Mouse (Mus musculus): ENCODE measurements at regions not wholly inside any gene's neighbourhood (a gene's known extent, or its start where the extent isn't known, plus 50 kb on each side); places are given as distances from the start of the nearest gene placed in this dataset.
A peak's percentile ranks its signal among the peaks of the same experiment; 100 is the strongest.

- DNase-seq, result no peak
Observed at GRCm38 (mm10) chr13:28635230-28635950, 318.1 kb downstream of the Sox4 start.

DNA sequence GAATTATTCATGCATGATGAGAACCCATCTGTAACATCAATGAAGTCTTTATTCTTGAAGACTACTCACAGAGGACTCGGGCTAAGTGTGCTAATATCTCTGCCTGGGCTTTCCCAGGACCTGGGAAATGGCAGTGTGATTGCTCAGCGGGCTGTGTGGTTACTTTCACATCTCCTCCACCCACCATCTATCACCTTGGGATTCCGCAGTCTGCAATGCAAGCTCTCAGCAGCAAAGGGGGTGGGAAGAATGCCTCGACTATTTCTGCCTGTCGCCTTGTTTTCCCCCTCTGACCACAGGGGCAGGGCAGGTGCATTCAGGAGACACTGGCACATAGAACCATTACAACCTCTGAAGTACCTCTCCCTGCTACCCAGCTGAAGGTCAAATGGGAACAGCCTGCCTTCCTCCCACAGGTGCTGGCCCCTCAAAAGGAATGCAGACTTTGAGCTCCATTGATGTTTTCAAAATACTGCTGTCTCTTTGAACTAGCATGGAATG, 319.9 kb downstream of the Sox4 start:
- no peak for DNase-seq

- peak; percentile 5 to 20 for DNase-seq
Observed at GRCm38 (mm10) chr13:28629431-28630331, 323.8 kb downstream of the Sox4 start.

DNA sequence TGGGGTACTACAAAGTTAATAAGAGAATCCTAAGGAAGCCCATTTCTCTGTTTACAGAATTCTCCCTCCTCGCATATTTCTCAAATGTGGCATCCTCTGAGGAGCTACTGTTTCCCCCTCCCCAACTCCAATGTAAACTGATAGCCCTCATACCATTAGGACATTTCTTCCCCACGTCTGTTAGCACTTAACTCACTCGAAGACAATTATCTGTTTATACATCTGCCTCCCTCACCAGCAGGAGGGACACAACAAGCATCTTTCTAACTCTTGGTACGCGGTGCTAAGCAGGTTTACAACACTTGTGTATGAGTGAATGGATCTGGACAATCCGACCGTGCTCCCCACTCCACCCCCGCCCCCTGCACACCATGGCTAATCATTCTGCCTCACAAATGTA, 324.8 kb downstream of the Sox4 start:
- DNase-seq, result no peak

DNA sequence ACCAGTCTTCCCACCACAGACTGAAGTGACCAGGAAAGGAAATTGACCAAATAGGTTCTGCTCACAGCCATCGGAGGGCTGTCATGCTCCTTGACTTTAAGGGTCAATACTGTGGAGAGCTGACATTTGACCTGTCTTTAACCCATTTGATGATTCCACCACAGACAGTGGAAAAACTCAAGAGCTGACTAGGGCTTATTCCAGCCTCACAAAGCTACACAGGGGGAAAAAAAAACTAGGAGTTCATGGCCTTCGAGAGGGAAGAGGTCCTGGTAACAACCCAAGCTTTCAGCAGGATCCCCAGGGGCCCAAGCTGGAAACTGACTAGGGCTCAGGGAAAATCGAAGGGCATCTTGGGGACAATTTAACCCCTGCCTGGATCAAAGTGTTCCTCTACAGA, 334.6 kb downstream of the Sox4 start:
- DNase-seq, result no peak

DNA sequence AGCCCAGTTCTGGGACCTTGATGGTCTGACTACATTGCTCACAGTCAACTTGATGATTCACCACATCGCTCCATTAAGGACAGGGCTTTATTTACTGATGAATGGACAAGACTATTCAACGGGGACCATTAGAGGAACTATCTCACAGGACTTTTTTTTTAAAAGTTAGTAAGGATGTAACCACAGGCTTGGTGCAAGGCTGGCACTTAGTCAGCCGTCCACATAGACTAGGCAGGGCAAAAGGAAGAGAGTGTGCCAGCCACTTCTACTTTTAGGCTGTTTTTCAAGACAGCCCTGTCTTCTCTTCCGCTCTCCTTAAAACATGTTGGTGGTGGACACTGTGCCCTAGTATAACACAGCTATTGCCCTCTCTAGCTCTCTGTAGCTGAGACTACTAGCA, 336.0 kb downstream of the Sox4 start:
- no peak for DNase-seq

DNA sequence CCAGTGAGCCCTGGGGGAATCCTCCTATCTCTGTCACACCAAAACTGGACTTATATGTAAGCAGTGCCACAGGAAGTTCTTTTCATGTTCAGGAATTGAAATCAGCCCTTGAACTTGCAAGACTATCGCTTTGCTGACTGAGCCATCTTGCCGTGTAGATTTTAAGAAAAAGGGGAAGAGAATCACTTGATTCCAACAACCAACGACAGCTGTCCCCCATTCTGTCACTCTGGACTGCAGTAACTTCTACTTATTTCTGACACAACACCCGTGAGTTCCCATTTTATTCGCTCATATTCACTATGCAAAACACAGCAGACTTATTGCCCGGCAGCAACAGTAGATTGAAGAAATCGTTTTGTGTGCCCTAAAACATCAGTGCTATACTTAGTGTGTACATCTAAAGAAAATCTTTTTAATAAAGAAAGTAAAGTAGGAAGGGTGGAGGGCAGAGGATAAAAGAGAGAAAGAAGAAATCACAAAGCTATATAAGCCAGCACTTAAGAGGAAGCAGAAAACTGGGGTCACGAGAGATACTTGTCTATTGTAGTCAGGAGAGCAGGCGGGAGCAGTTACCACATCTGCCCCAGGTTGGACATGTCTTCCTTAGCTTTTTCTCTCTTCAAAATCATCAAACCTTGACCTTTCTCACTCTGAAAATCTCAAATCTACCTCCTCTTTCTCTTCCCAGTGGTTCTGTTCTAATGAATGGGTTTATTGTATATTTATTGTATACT, 336.7 kb downstream of the Sox4 start:
- no peak for DNase-seq

DNA sequence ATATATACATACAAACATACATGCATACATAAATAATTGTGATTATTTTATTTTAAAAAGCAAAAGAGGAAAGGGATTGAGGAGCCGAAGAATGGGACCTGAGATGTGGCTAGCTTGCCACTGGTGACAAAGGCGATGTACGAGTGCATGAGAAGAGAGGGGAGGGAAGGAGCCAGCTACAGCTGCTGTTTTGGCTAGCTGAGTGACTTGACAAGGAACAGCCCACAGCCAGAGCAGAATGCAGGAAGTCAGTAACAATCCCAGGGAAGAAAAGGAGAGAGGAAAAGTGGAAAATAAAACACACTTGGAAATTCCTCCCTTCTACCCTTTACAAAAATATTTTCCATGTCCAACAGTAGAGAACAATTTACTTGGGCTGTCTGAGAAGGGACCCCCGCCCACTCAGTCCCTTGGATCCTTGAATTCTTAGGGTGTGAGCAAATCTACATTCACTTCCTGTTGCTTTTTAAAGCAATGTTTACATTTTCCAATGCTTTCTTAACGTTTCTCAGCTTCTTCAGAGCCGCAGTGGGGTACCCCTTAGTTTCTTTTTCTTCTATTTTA, 345.9 kb downstream of the Sox4 start:
- no peak for DNase-seq

GRCm38 (mm10) chr13:28606651-28607050, 346.9 kb downstream of the Sox4 start:
- no peak for DNase-seq

GRCm38 (mm10) chr13:28605833-28606232, 347.7 kb downstream of the Sox4 start:
- no peak for DNase-seq

GRCm38 (mm10) chr13:28604016-28604415, 346.7 kb downstream of the Gm11361 start:
- peak in 1 of 2 experiments; percentile 7 for DNase-seq

- DNase-seq, result no peak
Observed at GRCm38 (mm10) chr13:28600792-28601191, 343.5 kb downstream of the Gm11361 start.

- DNase-seq, result no peak
Observed at GRCm38 (mm10) chr13:28596367-28596766, 339.0 kb downstream of the Gm11361 start.

DNA sequence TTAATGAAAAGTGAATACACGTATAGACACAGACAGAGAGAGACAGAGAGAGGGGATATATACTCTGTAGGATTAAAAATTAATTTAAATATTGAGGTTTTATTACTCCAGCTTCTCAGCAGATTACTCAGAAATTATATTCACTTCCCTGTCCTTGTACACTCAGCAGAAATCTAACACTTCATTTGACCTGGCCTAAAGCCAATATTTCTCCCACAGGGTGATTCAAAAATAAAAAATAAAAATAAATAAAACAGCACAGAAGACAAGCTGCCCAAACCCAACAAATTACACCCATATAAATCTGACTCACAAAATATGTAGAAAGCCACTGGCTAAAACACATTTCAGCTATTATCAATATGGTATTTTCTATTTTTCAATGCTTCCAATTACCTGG, 334.8 kb downstream of the Gm11361 start:
- no peak for DNase-seq

DNA sequence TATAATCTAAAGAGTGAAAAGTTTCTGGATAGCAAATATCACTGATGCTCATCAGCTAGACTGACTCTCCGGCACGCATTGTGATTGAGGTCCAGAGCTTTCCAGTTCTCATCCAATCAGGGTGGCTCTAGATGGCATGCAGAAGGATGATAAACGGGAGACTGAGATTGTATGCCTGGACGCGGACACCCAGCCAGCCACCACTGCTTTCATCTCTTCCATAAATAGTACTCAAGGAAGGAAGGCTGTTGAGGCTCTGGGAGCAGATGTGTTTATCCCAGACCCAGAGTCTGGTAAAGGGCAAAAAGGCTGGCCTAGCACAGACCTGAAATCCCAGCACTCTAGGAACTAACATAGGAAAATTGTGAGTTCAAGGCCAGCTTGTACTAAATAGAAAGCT, 330.6 kb downstream of the Gm11361 start:
- DNase-seq, result no peak

GRCm38 (mm10) chr13:28586693-28587092, 329.4 kb downstream of the Gm11361 start:
- no peak for DNase-seq

DNA sequence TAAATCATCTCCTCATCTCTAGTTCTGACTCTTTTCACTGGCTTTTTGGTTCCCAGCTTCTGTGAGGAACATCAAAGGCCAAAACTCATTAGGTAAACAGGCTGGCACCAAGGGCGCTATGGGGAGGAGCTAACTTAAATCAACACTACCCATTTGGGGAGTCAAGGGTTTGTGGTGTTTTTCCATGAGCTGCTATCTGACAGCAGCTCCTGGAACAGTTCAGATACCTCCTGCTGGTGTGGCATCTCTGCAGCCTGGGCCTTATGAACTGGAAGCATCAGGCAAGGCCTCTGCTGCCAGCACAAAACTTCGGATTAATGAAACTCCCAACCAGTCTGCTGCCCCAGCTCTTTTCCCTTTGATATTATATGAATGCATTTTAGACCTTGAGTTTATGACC, 328.8 kb downstream of the Gm11361 start:
- peak; percentile 10 to 15 for DNase-seq

DNA sequence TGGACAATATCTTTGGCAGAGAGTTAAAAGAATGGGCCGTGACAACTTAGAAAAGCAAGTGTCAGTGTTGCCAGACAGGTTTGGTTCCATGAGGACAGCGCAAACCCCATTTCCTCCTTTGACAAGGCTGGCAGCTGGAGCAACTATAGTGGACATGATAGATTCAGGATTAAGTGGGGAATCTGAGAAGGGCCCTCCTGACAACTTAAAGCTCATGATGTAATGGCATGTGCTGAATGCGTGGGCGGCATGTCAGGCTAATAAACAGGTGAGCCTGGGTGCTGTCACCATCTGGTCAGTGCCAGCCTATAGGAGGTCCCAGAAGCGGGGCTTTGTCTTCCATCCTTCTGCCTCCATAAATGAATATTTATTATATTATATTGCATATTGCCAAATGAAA, 326.3 kb downstream of the Gm11361 start:
- DNase-seq, result peak; percentile 4 to 11

DNA sequence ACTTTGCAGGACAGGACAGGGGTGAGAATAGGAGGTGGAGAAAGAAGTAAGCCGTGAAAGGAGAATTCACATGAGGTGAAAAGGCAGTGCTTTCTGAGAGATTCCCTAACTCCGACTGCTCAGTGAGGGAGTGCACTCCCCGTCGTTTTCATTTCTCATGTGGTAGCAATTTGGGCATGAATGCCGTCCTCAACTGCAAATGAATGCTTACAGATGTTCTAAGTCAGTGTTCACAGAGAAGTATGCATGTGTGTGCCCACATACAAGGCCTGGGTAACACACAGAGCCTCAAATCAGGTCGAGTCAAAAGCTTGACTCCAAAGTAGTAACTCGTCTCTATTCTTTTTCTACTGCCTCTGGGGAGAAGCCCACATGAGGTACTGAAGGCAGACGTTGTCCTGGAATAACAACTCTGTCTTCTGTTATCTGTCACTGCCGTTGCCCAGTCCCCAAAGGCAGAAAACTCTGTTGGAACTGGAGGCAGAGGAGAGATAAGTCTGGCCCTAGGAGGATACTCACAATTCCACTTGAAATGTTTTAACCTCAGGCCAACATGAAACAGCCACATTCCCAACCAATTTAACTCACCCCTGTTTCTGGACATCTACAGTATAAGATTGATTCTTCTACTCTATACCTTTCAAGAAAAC, 318.0 kb downstream of the Gm11361 start:
- no peak for DNase-seq

DNA sequence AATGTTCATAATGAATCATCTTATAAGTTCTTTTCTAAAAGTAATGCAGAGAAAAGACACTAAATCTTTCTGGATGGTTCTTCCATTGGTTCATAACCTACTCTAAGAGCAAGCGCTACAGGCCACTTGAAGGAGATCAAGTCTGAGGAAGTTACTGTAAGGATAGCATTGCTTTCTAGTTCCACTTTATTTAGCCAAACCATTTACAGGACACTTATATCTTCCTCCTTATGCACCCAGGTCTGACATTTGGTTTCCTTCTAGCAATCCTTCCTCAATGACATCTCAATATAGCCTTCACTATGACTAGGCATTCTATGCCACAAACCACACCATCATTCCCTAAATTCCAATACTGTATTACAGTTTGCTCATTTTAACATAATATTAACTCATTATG, 316.0 kb downstream of the Gm11361 start:
- no peak for DNase-seq

DNA sequence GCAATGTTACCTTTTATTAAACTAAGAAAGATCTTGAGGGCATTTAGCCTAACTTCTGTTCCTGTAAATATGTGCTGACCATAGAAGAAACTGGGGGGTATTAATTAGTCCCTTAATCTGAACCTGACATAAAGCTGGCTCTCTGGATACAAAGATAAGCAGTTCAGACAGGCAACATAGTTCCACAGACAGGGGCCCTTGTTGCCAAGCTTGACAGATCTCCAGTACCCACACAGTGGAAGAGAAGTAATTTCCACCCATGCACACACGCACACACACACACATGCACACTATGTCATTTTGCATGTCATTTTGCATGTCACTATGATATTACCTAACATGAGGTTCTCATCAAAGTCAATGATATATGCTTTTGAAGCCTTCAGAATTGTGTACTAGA, 315.1 kb downstream of the Gm11361 start:
- DNase-seq, result no peak

- no peak for DNase-seq
Observed at GRCm38 (mm10) chr13:28571716-28572115, 314.4 kb downstream of the Gm11361 start.

Data from cerebellum, postnatal 25 days (tissue).